Mouse (Mus musculus): Measurements from ENCODE around the gene Gm14632. TPM values are rescaled to one million over a fixed set of nuclear protein-coding genes. Genes with fewer than 3 reads are reported as not detected.
"Not testable (repeated sequence)": the region's sequence is repeated elsewhere in the genome, so short reads cannot be mapped to it uniquely, and the experiment has no call there.

Gene Gm14632
- polyA plus RNA-seq (2015; fragmentation: Nextera tagmentation; extraction: Ambion mirVana), result not detected in 2 replicates

DNA sequence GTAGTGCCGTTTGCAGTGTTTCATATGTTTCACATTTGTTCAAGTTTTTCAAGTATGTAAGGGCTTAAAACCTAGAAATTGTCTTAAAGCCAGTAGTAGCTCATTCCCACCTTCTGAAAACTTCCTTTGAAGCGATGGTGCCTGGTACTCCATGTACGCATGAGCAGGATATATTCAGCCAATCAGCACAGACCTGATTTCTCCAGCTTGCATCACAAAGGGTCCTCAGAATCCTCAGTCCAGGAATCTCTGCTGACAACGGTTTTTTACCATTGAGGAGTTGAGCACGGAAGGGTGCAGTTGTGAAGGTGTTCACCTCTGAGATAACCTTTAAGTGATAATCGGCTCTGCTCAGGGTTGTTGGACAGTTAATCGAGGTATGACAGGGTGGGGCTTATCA is at the start of gene Gm14632:
Gene Gm14632 (plus strand): TSS at position 301 of the 400 bp plus-strand sequence.
- H3K4me3 ChIP-seq (replicated peaks; ENCODE audit: low read depth, low read length); ATAC-seq (replicated peaks; ENCODE audit: low FRiP score, low read depth); H3K9ac ChIP-seq (ENCODE audit: low read depth, low read length); H3K4me1 ChIP-seq (replicated peaks; ENCODE audit: insufficient read depth, low read length); H3K36me3 ChIP-seq (ENCODE audit: insufficient read depth, low read length); DNase-seq (ENCODE audit: low spot score); H3K27ac ChIP-seq; H3K9me3 ChIP-seq (replicated peaks; ENCODE audit: low read length); H3K4me2 ChIP-seq (ENCODE audit: low read length); H3K27me3 ChIP-seq (ENCODE audit: insufficient read depth, low read length): not testable (repeated sequence)
- 96% methylated on average over 4 of the region's 7 CpGs for WGBS

All from kidney, postnatal 0 days (tissue).